Mouse (Mus musculus) myocyte (in vitro differentiated cells): ENCODE measurements around the gene Dnase1l2.

Experiments
- CEBPB ChIP-seq: IDR thresholded peaks from 2 replicates; pipeline ENCODE4 v1.6.1; 2011; ENCODE audit warnings: mild to moderate bottlenecking, moderate library complexity; ENCODE audit not compliant: poor library complexity, insufficient read depth, severe bottlenecking
- E2F4 ChIP-seq: IDR thresholded peaks from one replicate; pipeline ENCODE4 v1.6.1; 2011; ENCODE audit warnings: mild to moderate bottlenecking, control low read depth, moderate library complexity; ENCODE audit not compliant: insufficient read depth
- MAX ChIP-seq: IDR thresholded peaks from one replicate; pipeline ENCODE4 v1.6.1; 2011; ENCODE audit warnings: low read depth, mild to moderate bottlenecking, control low read depth
- MYOD1 ChIP-seq, 3 experiments: IDR thresholded peaks; one replicate each; pipeline ENCODE4 v1.6.1; 2011; ENCODE audit warnings: control low read depth in 2 of 3, low read depth in 2 of 3, mild to moderate bottlenecking in 2 of 3, moderate library complexity in 1 of 3; ENCODE audit not compliant: insufficient read length in 2 of 3, control insufficient read depth in 1 of 3
- MYOG ChIP-seq, 3 experiments: IDR thresholded peaks; one replicate each; pipeline ENCODE4 v1.6.1; 2011; ENCODE audit warnings: control low read depth in 2 of 3, low read depth in 2 of 3, mild to moderate bottlenecking in 2 of 3; ENCODE audit not compliant: insufficient read length in 2 of 3, control insufficient read depth in 1 of 3, insufficient read depth in 1 of 3
- POLR2A ChIP-seq: IDR thresholded peaks from one replicate; pipeline ENCODE4 v1.6.1; 2011; ENCODE audit warnings: low read depth, mild to moderate bottlenecking, control low read depth, moderate library complexity; ENCODE audit not compliant: insufficient read length
- POLR2AphosphoS2 ChIP-seq: IDR thresholded peaks from one replicate; pipeline ENCODE4 v1.6.1; 2011; ENCODE audit warnings: low read depth, control low read depth; ENCODE audit not compliant: insufficient read length
- TCF3 ChIP-seq: IDR thresholded peaks from one replicate; pipeline ENCODE4 v1.6.1; 2011; ENCODE audit warnings: low read depth, control low read depth; ENCODE audit not compliant: insufficient read length

- TF ChIP-seq TCF3 (no peak), POLR2A (no peak), E2F4 (no peak), POLR2AphosphoS2 (no peak), MYOG (IDR thresholded peaks at IDR 0.05; ENCODE audit: control insufficient read depth in 1 of 3, insufficient read depth in 1 of 3, insufficient read length in 2 of 3, low read depth in 2 of 3) (no peak), MAX (no peak), MYOD1 (IDR thresholded peaks at IDR 0.05; ENCODE audit: control insufficient read depth in 1 of 3, insufficient read length in 2 of 3, low read depth in 2 of 3) (no peak), CEBPB (no peak)
Observed at GRCm38 (mm10) chr17:24480201-24480826, 37.4 kb upstream of the Dnase1l2 start.
